Mouse (Mus musculus) gastrocnemius, postnatal 36 days (tissue): ENCODE measurements around the gene Oser1. TPM values are rescaled to one million over a fixed set of nuclear protein-coding genes. Genes with fewer than 3 reads are reported as not detected.

Experiments used
- DNase-seq, 2 experiments: peaks; one replicate each; pipeline ENCODE4 v3.0.0; 2022
- intact Hi-C: fragments of 180-260 bp; cut with DNase I; formaldehyde crosslinking; loops from one replicate; pipeline ENCODE4 v1.15.1; 2025
- total RNA-seq, 2 experiments: library from RNA; stranded (reverse); gene quantifications; 2 replicates each; pipeline ENCODE4 v1.2.3; 2021

The Oser1 gene
- total RNA-seq, 2 experiments from 2014 or later = 31.3 to 32.4 TPM

GRCm38 (mm10) chr2:163370175-163370574 lies 54.3 kb downstream of the Oser1 start:
- intact Hi-C loops = no loop called here
- DNase-seq = no peak

GRCm38 (mm10) chr2:163364785-163365541 lies 59.5 kb downstream of the Oser1 start:
- intact Hi-C loops = loop anchor here (5.0 kb wide), 1 partner anchor 32 kb away; the partner anchor contains the start of gene Jph2
- DNase-seq = no peak

GRCm38 (mm10) chr2:163362940-163363921 lies 61.3 kb downstream of the Oser1 start:
- intact Hi-C loops = loop anchor here (5.0 kb wide), 1 partner anchor 34 kb away; the partner anchor contains the start of gene Jph2
- peak in 1 of 2 experiments; percentile 33 for DNase-seq

- intact Hi-C loops = loop anchor here (5.0 kb wide), 1 partner anchor 36 kb away; the partner anchor contains the start of gene Jph2
These were observed 63.5 kb downstream of the Oser1 start for GRCm38 (mm10) chr2:163360858-163361623.

GRCm38 (mm10) chr2:163359253-163359652 lies 65.2 kb downstream of the Oser1 start:
- no peak for DNase-seq
- intact Hi-C loops = no loop called here

More at GRCm38 (mm10) chr2:163360858-163361623, 63.5 kb downstream of the Oser1 start:
- no peak for DNase-seq

GRCm38 (mm10) chr2:163358662-163359061 lies 65.8 kb downstream of the Oser1 start:
- intact Hi-C loops = no loop called here
- DNase-seq = no peak

- intact Hi-C loops = no loop called here
- DNase-seq = no peak
These were observed 68.2 kb downstream of the Oser1 start for GRCm38 (mm10) chr2:163356113-163356840.

Other genes with a start within 250 kb of the Oser1 start
- under 1 TPM in 1 of 2 experiments, not detected in 1; 0.20 TPM for gene Tox2, start 221.6 kb downstream of the Oser1 start, total RNA-seq
- 100 to 1,000 TPM; 427 to 468 TPM for gene Jph2, start 26.7 kb downstream of the Oser1 start, total RNA-seq
- not detected for gene Gdap1l1, start 13.8 kb upstream of the Oser1 start, total RNA-seq
- gene Fitm2, start 47.9 kb upstream of the Oser1 start, total RNA-seq = 10 to 100 TPM; 70.2 to 84.3 TPM
- not detected for gene R3hdml, start 67.6 kb upstream of the Oser1 start, total RNA-seq
- not detected for gene Hnf4a, start 82.1 kb upstream of the Oser1 start, total RNA-seq
- 1 to 10 TPM; 4.3 to 4.8 TPM for gene Ttpal, start 177.6 kb upstream of the Oser1 start, total RNA-seq
- gene Serinc3, start 220.4 kb upstream of the Oser1 start, total RNA-seq = 100 to 1,000 TPM; 101 to 136 TPM
- 10 to 100 TPM; 80.1 to 98.9 TPM for gene Pkig, start 233.7 kb upstream of the Oser1 start, total RNA-seq